Comparison of ENCODE assay signal across 22 mouse cellular contexts in the genomic region with DNA sequence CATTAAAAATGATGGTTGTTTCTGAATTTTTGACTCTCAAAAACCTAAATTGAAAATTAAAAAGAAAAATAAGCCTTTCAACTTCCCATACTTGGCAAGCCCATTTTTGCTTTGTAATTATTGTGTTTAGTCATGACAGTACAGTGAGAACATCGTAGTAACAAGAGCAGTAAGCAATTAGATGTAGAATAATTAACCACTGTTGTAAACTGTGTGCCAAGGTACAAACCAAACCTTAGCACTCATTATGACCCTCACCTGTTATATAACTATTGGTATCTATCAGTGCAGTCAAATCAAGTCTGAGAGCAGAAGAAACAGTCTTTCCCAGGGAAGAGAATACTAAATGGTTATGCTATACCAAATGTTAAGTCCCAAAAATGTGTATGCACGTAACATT. TPM values are rescaled to one million over a fixed set of nuclear protein-coding genes. Genes with fewer than 3 reads are reported as not detected.
DNase-seq lines count a peak whose midpoint lies in the region; ATAC-seq lines count a peak whose summit lies in the region.
"Had no signal": no experiment of that assay in that cellular context is flagged by ENCODE, and none has a peak within 500 bp of the region (broad histone marks: within the 10 kb centered on the region; RNA-seq: fewer than 3 reads in every experiment).

No protein-coding gene starts in this region.

- no peak overlapping the region for H3K27ac ChIP-seq in intestine, embryonic 15.5 days
- no peak overlapping the region for H3K27ac ChIP-seq in intestine, embryonic 16.5 days (ENCODE audit: low read length)
- H3K27ac ChIP-seq in forebrain, embryonic 14.5 days (ENCODE audit: low read depth, low read length): no peak overlapping the region
- H3K27ac ChIP-seq: embryonic facial prominence, embryonic 10.5 days; embryonic facial prominence, embryonic 12.5 days; forebrain, embryonic 13.5 days had no signal

- peak; percentile 76 for DNase-seq in kidney, adult 9 months
- no peak for DNase-seq in kidney, postnatal 10 days
- no peak for DNase-seq in adrenal gland, postnatal 36 days
- no peak for DNase-seq in forebrain, embryonic 14.5 days (ENCODE audit: low spot score)
- DNase-seq: adrenal gland, adult 2 months; adrenal gland, postnatal 10 days; adrenal gland, postnatal 25 days; cerebellum, adult 11-12 months; cerebellum, adult 2 months; cerebellum, adult 9-10 months; cerebellum, postnatal 10 days; cerebellum, postnatal 25 days had no signal

- H3K9ac ChIP-seq in intestine, embryonic 15.5 days: no peak overlapping the region
- no peak overlapping the region for H3K9ac ChIP-seq in intestine, embryonic 16.5 days (ENCODE audit: low read depth, low read length)
- no peak overlapping the region for H3K9ac ChIP-seq in forebrain, embryonic 14.5 days (ENCODE audit: low read length)
- H3K9ac ChIP-seq: embryonic facial prominence, embryonic 12.5 days; forebrain, embryonic 13.5 days had no signal

- 73% methylated on average over 2 of the region's 2 CpGs for WGBS in intestine, embryonic 15.5 days
- 75% methylated on average over 2 of the region's 2 CpGs for WGBS in intestine, embryonic 16.5 days
- 83% methylated on average over 2 of the region's 2 CpGs for WGBS in forebrain, embryonic 14.5 days

- H3K4me2 ChIP-seq in intestine, embryonic 15.5 days (replicated peaks): no peak overlapping the region
- H3K4me2 ChIP-seq in intestine, embryonic 16.5 days (ENCODE audit: low read depth, low read length): no peak overlapping the region
- no peak overlapping the region for H3K4me2 ChIP-seq in forebrain, embryonic 14.5 days (ENCODE audit: low read length)
- H3K4me2 ChIP-seq: embryonic facial prominence, embryonic 12.5 days; forebrain, embryonic 13.5 days had no signal

- H3K4me3 ChIP-seq in intestine, embryonic 15.5 days (replicated peaks): no peak overlapping the region
- H3K4me3 ChIP-seq in intestine, embryonic 16.5 days (ENCODE audit: low read length): no peak overlapping the region
- H3K4me3 ChIP-seq in forebrain, embryonic 14.5 days (ENCODE audit: low read depth, low read length): no peak overlapping the region
- H3K4me3 ChIP-seq: embryonic facial prominence, embryonic 10.5 days; embryonic facial prominence, embryonic 12.5 days; forebrain, embryonic 13.5 days had no signal

- no peaks in the 10 kb centered on the region for H3K9me3 ChIP-seq in intestine, embryonic 15.5 days
- no peaks in the 10 kb centered on the region for H3K9me3 ChIP-seq in intestine, embryonic 16.5 days (ENCODE audit: control insufficient read depth, low read length)
- H3K9me3 ChIP-seq in forebrain, embryonic 14.5 days (replicated peaks; ENCODE audit: control insufficient read depth, low read length): no peaks in the 10 kb centered on the region
- H3K9me3 ChIP-seq: embryonic facial prominence, embryonic 10.5 days; embryonic facial prominence, embryonic 12.5 days; forebrain, embryonic 13.5 days had no signal

- H3K4me1 ChIP-seq in intestine, embryonic 15.5 days (replicated peaks): no peaks in the 10 kb centered on the region
- no peaks in the 10 kb centered on the region for H3K4me1 ChIP-seq in intestine, embryonic 16.5 days (ENCODE audit: control insufficient read depth, insufficient read depth, low read length)
- H3K4me1 ChIP-seq in forebrain, embryonic 14.5 days (ENCODE audit: control insufficient read depth, insufficient read depth, low read length): no peaks in the 10 kb centered on the region
- H3K4me1 ChIP-seq: embryonic facial prominence, embryonic 10.5 days; embryonic facial prominence, embryonic 12.5 days; forebrain, embryonic 13.5 days had no signal

- ATAC-seq in intestine, embryonic 15.5 days: peak; percentile 98
- peak; percentile 99 for ATAC-seq in intestine, embryonic 16.5 days
- ATAC-seq in forebrain, embryonic 14.5 days: no peak
- ATAC-seq: forebrain, embryonic 13.5 days; forebrain, embryonic 16.5 days had no signal

- H3K36me3 ChIP-seq in intestine, embryonic 15.5 days: no peaks in the 10 kb centered on the region
- no peaks in the 10 kb centered on the region for H3K36me3 ChIP-seq in intestine, embryonic 16.5 days (ENCODE audit: control insufficient read depth, insufficient read depth, low read length)
- H3K36me3 ChIP-seq in forebrain, embryonic 14.5 days (ENCODE audit: control insufficient read depth, insufficient read depth, low read length): no peaks in the 10 kb centered on the region
- H3K36me3 ChIP-seq: embryonic facial prominence, embryonic 10.5 days; embryonic facial prominence, embryonic 12.5 days had no signal

- H3K27me3 ChIP-seq in intestine, embryonic 15.5 days (replicated peaks): no peaks in the 10 kb centered on the region
- H3K27me3 ChIP-seq in intestine, embryonic 16.5 days (replicated peaks; ENCODE audit: control insufficient read depth, insufficient read depth, low read length): no peaks in the 10 kb centered on the region
- H3K27me3 ChIP-seq in forebrain, embryonic 14.5 days (replicated peaks; ENCODE audit: control insufficient read depth, insufficient read depth, low read length): no peaks in the 10 kb centered on the region
- H3K27me3 ChIP-seq: embryonic facial prominence, embryonic 12.5 days; forebrain, embryonic 13.5 days had no signal

RNA-seq across cellular contexts. Expression of a gene that starts 14.2 kb away (rescaled TPM):
- polyA plus RNA-seq in intestine, embryonic 15.5 days (2015; fragmentation: Nextera tagmentation; extraction: Ambion mirVana): 99.7 and 110 TPM in 2 replicates
- polyA plus RNA-seq in intestine, embryonic 16.5 days (2015; fragmentation: Nextera tagmentation; extraction: Ambion mirVana): 151 and 173 TPM in 2 replicates
- under 1 TPM; 0.26 to 0.59 TPM for total RNA-seq in adrenal gland, postnatal 36 days (2021)
- polyA plus RNA-seq in forebrain, embryonic 14.5 days (2014; fragmentation: Nextera tagmentation; extraction: Ambion mirVana): 0.27 TPM in 1 of 2 replicates, not detected in the other
- total RNA-seq: adrenal gland, postnatal 25 days had no signal
- polyA plus RNA-seq: adrenal gland, adult 2 months; cerebellum, adult 2 months; cortical plate, adult 2 months; forebrain, embryonic 13.5 days; forebrain, embryonic 16.5 days had no signal

RNA-seq across cellular contexts. Expression of a gene that starts 36.5 kb away (rescaled TPM):
- polyA plus RNA-seq in intestine, embryonic 15.5 days (2015; fragmentation: Nextera tagmentation; extraction: Ambion mirVana): 409 and 428 TPM in 2 replicates
- 611 and 704 TPM in 2 replicates for polyA plus RNA-seq in intestine, embryonic 16.5 days (2015; fragmentation: Nextera tagmentation; extraction: Ambion mirVana)
- under 1 TPM; 0.23 to 0.76 TPM for total RNA-seq in adrenal gland, postnatal 36 days (2021)
- polyA plus RNA-seq in forebrain, embryonic 14.5 days (2014; fragmentation: Nextera tagmentation; extraction: Ambion mirVana): 6.1 and 6.4 TPM in 2 replicates
- total RNA-seq: ES-E14, MEL had no signal
- polyA plus RNA-seq: adrenal gland, adult 2 months; C2C12; cerebellum, adult 2 months; cortical plate, adult 2 months had no signal

Comparison
In these comparisons a context has a peak if more than half of its experiments do, and no peak if none do; other contexts are left out.
1. RNA of a gene that starts 14.2 kb away (polyA plus RNA-seq): 151 to 173 TPM in intestine, embryonic 16.5 days and 99.7 to 110 TPM in intestine, embryonic 15.5 days; 0.27 TPM in forebrain, embryonic 14.5 days; every median in the first group is over 10 times any median in the second.
2. RNA of a gene that starts 36.5 kb away (polyA plus RNA-seq): 611 to 704 TPM in intestine, embryonic 16.5 days and 409 to 428 TPM in intestine, embryonic 15.5 days; 6.1 to 6.4 TPM in forebrain, embryonic 14.5 days; every median in the first group is over 10 times any median in the second.